In genomic region chr4:47349759-47350158, GRCm38 (mm10) we compare ENCODE assay signal across 18 mouse cellular contexts. TPM values are rescaled to one million over a fixed set of nuclear protein-coding genes. Genes with fewer than 3 reads are reported as not detected.
DNase-seq lines count a peak whose midpoint lies in the region; ATAC-seq and TF ChIP-seq lines count a peak whose summit lies in the region.
"Had no signal": no experiment of that assay in that cellular context is flagged by ENCODE, and none has a peak within 500 bp of the region (broad histone marks: within the 10 kb centered on the region; RNA-seq: fewer than 3 reads in every experiment).

No protein-coding gene starts in this region.

- H3K9ac ChIP-seq in hindbrain, postnatal 0 days (replicated peaks; ENCODE audit: low read length): no peak overlapping the region
- no peak overlapping the region for H3K9ac ChIP-seq in hindbrain, embryonic 14.5 days
- H3K9ac ChIP-seq in embryonic facial prominence, embryonic 14.5 days (ENCODE audit: low read depth, low read length): no peak overlapping the region
- H3K9ac ChIP-seq: forebrain, postnatal 0 days had no signal

- WGBS in hindbrain, postnatal 0 days: 30% methylated on average over 6 of the region's 6 CpGs
- WGBS in hindbrain, embryonic 14.5 days: 38% methylated on average over 6 of the region's 6 CpGs
- WGBS in embryonic facial prominence, embryonic 14.5 days: 20% methylated on average over 6 of the region's 6 CpGs
- WGBS in limb, embryonic 10.5 days: 55% methylated on average over 6 of the region's 6 CpGs

- no peak overlapping the region for H3K4me3 ChIP-seq in hindbrain, postnatal 0 days (ENCODE audit: low read length)
- no peak overlapping the region for H3K4me3 ChIP-seq in hindbrain, embryonic 14.5 days (replicated peaks; ENCODE audit: low read length)
- no peak overlapping the region for H3K4me3 ChIP-seq in embryonic facial prominence, embryonic 14.5 days (ENCODE audit: low read depth, low read length)
- H3K4me3 ChIP-seq in limb, embryonic 10.5 days: no peak overlapping the region
- H3K4me3 ChIP-seq: left cerebral cortex, adult 2 months had no signal

- no peak overlapping the region for H3K4me2 ChIP-seq in hindbrain, postnatal 0 days (ENCODE audit: low read depth, low read length)
- no peak overlapping the region for H3K4me2 ChIP-seq in hindbrain, embryonic 14.5 days (replicated peaks)
- no peak overlapping the region for H3K4me2 ChIP-seq in embryonic facial prominence, embryonic 14.5 days (ENCODE audit: low read depth, low read length)
- H3K4me2 ChIP-seq: liver, embryonic 11.5 days had no signal

- no peaks in the 10 kb centered on the region for H3K36me3 ChIP-seq in hindbrain, postnatal 0 days (ENCODE audit: insufficient read depth, low read length)
- no peaks in the 10 kb centered on the region for H3K36me3 ChIP-seq in hindbrain, embryonic 14.5 days (replicated peaks; ENCODE audit: control insufficient read depth, insufficient read depth)
- H3K36me3 ChIP-seq in embryonic facial prominence, embryonic 14.5 days (ENCODE audit: control insufficient read depth, insufficient read depth, low read length): no peaks in the 10 kb centered on the region
- no peaks in the 10 kb centered on the region for H3K36me3 ChIP-seq in limb, embryonic 10.5 days
- H3K36me3 ChIP-seq: G1E had no signal

- no peaks in the 10 kb centered on the region for H3K27me3 ChIP-seq in hindbrain, postnatal 0 days (ENCODE audit: insufficient read depth, low read length)
- H3K27me3 ChIP-seq in hindbrain, embryonic 14.5 days (ENCODE audit: control insufficient read depth, insufficient read depth, low read length): no peaks in the 10 kb centered on the region
- H3K27me3 ChIP-seq in embryonic facial prominence, embryonic 14.5 days (replicated peaks; ENCODE audit: control insufficient read depth, insufficient read depth, low read length): no peaks in the 10 kb centered on the region
- no peaks in the 10 kb centered on the region for H3K27me3 ChIP-seq in limb, embryonic 10.5 days (ENCODE audit: low read depth, poor library complexity, severe bottlenecking)

- no peak overlapping the region for H3K27ac ChIP-seq in hindbrain, postnatal 0 days
- H3K27ac ChIP-seq in hindbrain, embryonic 14.5 days: no peak overlapping the region
- no peak overlapping the region for H3K27ac ChIP-seq in embryonic facial prominence, embryonic 14.5 days (replicated peaks; ENCODE audit: low read depth, low read length)
- H3K27ac ChIP-seq in limb, embryonic 10.5 days: no peak overlapping the region; the same call in 1 of the 2 replicates
- H3K27ac ChIP-seq: left cerebral cortex, adult 2 months; stomach, postnatal 0 days had no signal

- no peaks in the 10 kb centered on the region for H3K9me3 ChIP-seq in hindbrain, postnatal 0 days (ENCODE audit: low read length)
- no peaks in the 10 kb centered on the region for H3K9me3 ChIP-seq in hindbrain, embryonic 14.5 days (ENCODE audit: control insufficient read depth, low read length)
- H3K9me3 ChIP-seq in embryonic facial prominence, embryonic 14.5 days (ENCODE audit: control insufficient read depth, low read length): no peaks in the 10 kb centered on the region
- H3K9me3 ChIP-seq in limb, embryonic 10.5 days (replicated peaks): no peaks in the 10 kb centered on the region
- H3K9me3 ChIP-seq: G1E had no signal

- TF ChIP-seq CTCF in hindbrain, postnatal 0 days (IDR thresholded peaks at IDR 0.05; ENCODE audit: low read depth): no peak

- peak; percentile 21 for DNase-seq in hindbrain, postnatal 0 days (ENCODE audit: low spot score)
- no peak for DNase-seq in hindbrain, embryonic 14.5 days (ENCODE audit: low spot score)
- peak; percentile 40 for DNase-seq in brain, adult 2 months (ENCODE audit: low read depth, low spot score)
- DNase-seq in embryonic facial prominence, embryonic 14.5 days (ENCODE audit: low spot score): peak; percentile 76
- peak; percentile 65 to 77 for DNase-seq in kidney, postnatal 25 days
- no peak for DNase-seq in layer of hippocampus, adult 8-10 months (ENCODE audit: low spot score in 2 of 2)
- no peak for DNase-seq in limb, embryonic 10.5 days (ENCODE audit: low spot score)
- DNase-seq: B cell, adult 2 months; cerebellum, adult 9-10 months; forebrain, postnatal 0 days; heart, adult 18-20 months; thymus, postnatal 4 days had no signal

- peaks cover 5% of the 10 kb centered on the region; the same call in 1 of the 2 replicates for H3K4me1 ChIP-seq in hindbrain, postnatal 0 days (ENCODE audit: insufficient read depth, low read length)
- peaks cover 7% of the 10 kb centered on the region for H3K4me1 ChIP-seq in hindbrain, embryonic 14.5 days (replicated peaks; ENCODE audit: control insufficient read depth, insufficient read depth, low read length)
- peaks cover 14% of the 10 kb centered on the region for H3K4me1 ChIP-seq in embryonic facial prominence, embryonic 14.5 days (ENCODE audit: control insufficient read depth, insufficient read depth, low read length)
- peaks cover 20% of the 10 kb centered on the region for H3K4me1 ChIP-seq in limb, embryonic 10.5 days

- no peak for ATAC-seq in hindbrain, postnatal 0 days
- no peak for ATAC-seq in hindbrain, embryonic 14.5 days (ENCODE audit: low FRiP score)
- ATAC-seq in embryonic facial prominence, embryonic 14.5 days (ENCODE audit: low read depth): no peak
- ATAC-seq in CD4-positive, CD25-positive, alpha-beta regulatory T cell, adult 4 months: no peak
- ATAC-seq: activated CD4-positive, CD25-positive, alpha-beta regulatory T cell, adult 4 months; forebrain, postnatal 0 days had no signal

RNA-seq across cellular contexts. Expression of gene Tgfbr1, which starts 3.3 kb away (rescaled TPM):
- 24.7 and 33.1 TPM in 2 replicates for total RNA-seq in hindbrain, postnatal 0 days (2014; rRNA removed)
- polyA plus RNA-seq in hindbrain, postnatal 0 days (2015; fragmentation: Nextera tagmentation; extraction: Ambion mirVana): 13.0 and 14.0 TPM in 2 replicates
- 40.1 and 41.4 TPM in 2 replicates for polyA plus RNA-seq in hindbrain, embryonic 14.5 days (2014; fragmentation: Nextera tagmentation; extraction: Ambion mirVana)
- polyA plus RNA-seq in embryonic facial prominence, embryonic 14.5 days (2014; fragmentation: Nextera tagmentation; extraction: Ambion mirVana): 48.6 and 50.3 TPM in 2 replicates
- total RNA-seq in layer of hippocampus, adult 8-10 months (2022): 10 to 100 TPM; 18.2 to 54.5 (median 38.4) TPM
- polyA plus RNA-seq in CD4-positive, CD25-positive, alpha-beta regulatory T cell, adult 4 months (2017; shearing (Covaris generic)): 10 to 100 TPM; 33.6 to 39.2 TPM
- 77.0 and 93.3 TPM in 2 replicates for polyA plus RNA-seq in limb, embryonic 10.5 days (2016; fragmentation: Nextera tagmentation; extraction: Ambion mirVana)

Comparison
In these comparisons a context has a peak if more than half of its experiments do, and no peak if none do; other contexts are left out.
1. DNase-seq: peak in hindbrain, postnatal 0 days (single experiment), brain, adult 2 months (single experiment), embryonic facial prominence, embryonic 14.5 days (single experiment) and kidney, postnatal 25 days (2 of 2); none in hindbrain, embryonic 14.5 days (single experiment), layer of hippocampus, adult 8-10 months (0 of 2) and limb, embryonic 10.5 days (single experiment).